Mouse (Mus musculus): ENCODE results near the gene Prl8a1.

Prl8a1 gene

GRCm38 (mm10) chr13:27582071-27582470 lies at the start of gene Prl8a1:
TSS of gene Prl8a1 (minus strand) at chr13:27582171.
- no peak for DNase-seq (ENCODE audit: low spot score in 2 of 2)

- DNase-seq (ENCODE audit: low spot score in 2 of 2): no peak
Observed at GRCm38 (mm10) chr13:27610482-27610881, 28.5 kb upstream of the Prl8a1 start, which contains the start of gene Prl7b1. TSS of gene Prl7b1 (minus strand) at chr13:27610582.

GRCm38 (mm10) chr13:27564506-27564905 lies 17.5 kb downstream of the Prl8a1 start, which contains the start of gene Prl8a9:
TSS of gene Prl8a9 (minus strand) at chr13:27564606.
- DNase-seq (ENCODE audit: low spot score in 2 of 2): no peak

- DNase-seq (ENCODE audit: low spot score in 2 of 2): no peak
Observed at GRCm38 (mm10) chr13:27553336-27553735, 28.6 kb downstream of the Prl8a1 start.
